Mouse (Mus musculus): ENCODE results near the gene Tcam1. TPM values are rescaled to one million over a fixed set of nuclear protein-coding genes. Genes with fewer than 3 reads are reported as not detected.

Gene Tcam1
- polyA plus RNA-seq, 1 experiment from 2014 or later: 0.49 TPM

DNA sequence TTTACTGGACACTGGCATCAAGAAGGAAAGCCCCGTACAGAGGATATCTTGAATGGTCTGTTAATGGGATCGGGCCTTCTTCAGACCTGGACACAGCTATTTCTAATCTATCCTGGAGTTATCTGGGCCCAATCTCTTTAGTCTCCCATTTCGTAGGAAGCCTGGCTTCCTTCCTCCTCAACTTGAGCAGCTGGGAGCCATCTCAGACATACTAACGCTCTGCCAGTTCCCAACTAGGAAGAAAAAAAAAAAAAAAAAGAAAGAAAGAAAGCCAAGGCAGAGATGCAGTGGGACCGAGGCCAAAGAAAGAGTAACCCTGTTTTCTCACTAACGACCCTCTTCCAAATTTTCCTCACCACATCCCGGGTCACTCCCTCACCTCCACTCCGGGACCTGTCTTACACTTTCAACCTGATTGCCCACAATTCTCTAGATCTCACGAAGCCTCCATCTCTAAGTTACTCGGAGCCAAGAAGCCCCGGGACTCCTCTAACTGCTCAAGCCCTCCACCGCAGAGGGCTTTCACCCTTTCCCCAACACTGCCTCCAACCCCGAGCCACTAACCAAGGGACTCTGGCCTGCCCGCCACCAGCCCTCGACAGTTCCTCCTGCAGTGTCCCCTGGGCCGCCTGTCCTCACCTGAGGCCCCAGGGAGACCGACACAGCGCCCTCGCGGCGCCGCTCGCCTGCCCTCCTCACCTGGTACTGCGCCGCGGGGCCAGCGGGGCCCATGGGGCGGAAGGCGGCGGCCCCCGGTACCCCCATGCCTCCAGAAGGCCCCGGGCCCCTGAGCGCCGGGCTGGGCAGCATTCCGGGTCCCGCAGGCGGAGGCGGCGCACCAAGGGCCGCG, 4.5 kb upstream of the Tcam1 start:
- Histone ChIP-seq H3K27me3 (ENCODE audit: insufficient read depth, low read length) (no peaks in the 10 kb centered on the region), H3K4me1 (replicated peaks; ENCODE audit: insufficient read depth, low read length) (peaks cover 37% of the 10 kb centered on the region), H3K36me3 (ENCODE audit: insufficient read depth, low read length) (peaks cover 6% of the 10 kb centered on the region; the same call in 1 of the 2 replicates), H3K4me2 (ENCODE audit: low read length) (peak overlapping the region; percentile 74), H3K27ac (peak overlapping the region; percentile 99), H3K4me3 (replicated peaks; ENCODE audit: low read depth, low read length) (peak overlapping the region; percentile 99), H3K9me3 (replicated peaks; ENCODE audit: low read length) (no peaks in the 10 kb centered on the region), H3K9ac (ENCODE audit: low read depth, low read length) (peak overlapping the region; percentile 99)
- ATAC-seq (replicated peaks; ENCODE audit: low FRiP score, low read depth) (peak; percentile 19), DNase-seq (ENCODE audit: low spot score) (peak; percentile 73)
- WGBS: under 1% methylated on average over 40 of the region's 41 CpGs
- TF ChIP-seq CTCF (IDR thresholded peaks at IDR 0.05; ENCODE audit: low read depth): no peak

DNA sequence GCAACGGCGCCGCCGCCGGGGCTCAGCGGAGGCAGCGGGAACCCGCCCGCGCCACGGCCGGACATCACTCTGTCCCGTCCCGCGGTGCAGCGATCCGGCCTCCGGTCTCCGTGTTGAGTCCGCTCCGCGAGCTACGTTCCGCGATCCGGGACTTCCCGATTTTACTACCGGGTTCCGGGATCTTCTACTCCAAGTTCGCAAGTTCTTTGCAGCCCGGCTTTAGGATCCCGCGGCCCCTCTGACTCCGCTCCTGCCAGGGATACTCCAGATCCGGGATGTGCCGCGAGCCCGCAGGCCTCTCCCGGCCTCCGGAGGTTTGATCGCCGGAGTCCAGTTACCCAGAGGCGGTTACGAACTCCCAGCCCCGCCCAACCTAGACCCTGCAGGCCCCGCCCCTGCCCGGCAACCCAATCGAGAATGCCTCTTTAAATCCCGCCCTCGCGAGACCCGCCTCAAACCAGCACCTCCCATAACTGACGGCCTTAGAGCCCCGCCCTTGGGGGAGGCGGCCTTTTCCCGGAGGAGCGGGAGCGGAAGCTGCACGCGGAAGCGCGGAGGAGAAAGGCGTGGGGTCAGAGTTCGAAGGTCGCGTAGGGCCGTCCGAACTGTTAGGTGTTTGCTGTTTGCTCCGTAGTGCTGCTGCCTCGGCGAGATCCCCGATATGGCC, 3.7 kb upstream of the Tcam1 start, which contains the start of gene Smarcd2:
Gene Smarcd2, minus strand, starts transcription at position 329 of the 667 bp plus-strand sequence.
- peak within 1 kb of the TSS; percentile 74 for H3K4me2 ChIP-seq (ENCODE audit: low read length)
- H3K9me3 ChIP-seq (replicated peaks; ENCODE audit: low read length): no peaks in the 10 kb centered on the region
- ATAC-seq (replicated peaks; ENCODE audit: low FRiP score, low read depth) (peak; percentile 94), DNase-seq (ENCODE audit: low spot score) (peak; percentile 100)
- H3K9ac ChIP-seq (ENCODE audit: low read depth, low read length): peak within 1 kb of the TSS; percentile 99
- H3K36me3 ChIP-seq (ENCODE audit: insufficient read depth, low read length): no peaks in the 10 kb centered on the region
- H3K4me3 ChIP-seq (replicated peaks; ENCODE audit: low read depth, low read length): peak within 1 kb of the TSS; percentile 99
- 0% methylated on average over 62 of the region's 72 CpGs for WGBS
- TF ChIP-seq CTCF (IDR thresholded peaks at IDR 0.05; ENCODE audit: low read depth): no peak; the same call in 1 of the 2 replicates
- peaks cover 37% of the 10 kb centered on the region for H3K4me1 ChIP-seq (replicated peaks; ENCODE audit: insufficient read depth, low read length)
- H3K27ac ChIP-seq: peak within 1 kb of the TSS; percentile 99
- H3K27me3 ChIP-seq (ENCODE audit: insufficient read depth, low read length): no peaks in the 10 kb centered on the region

- ATAC-seq (replicated peaks; ENCODE audit: low FRiP score, low read depth) (0 out of 2 replicates have a peak, but pooled peaks have one; percentile 8), DNase-seq (ENCODE audit: low spot score) (peak; percentile 41)
- Histone ChIP-seq H3K9ac (ENCODE audit: low read depth, low read length) (peak overlapping the region; percentile 63), H3K4me1 (replicated peaks; ENCODE audit: insufficient read depth, low read length) (peaks cover 32% of the 10 kb centered on the region), H3K36me3 (ENCODE audit: insufficient read depth, low read length) (no peaks in the 10 kb centered on the region), H3K4me3 (replicated peaks; ENCODE audit: low read depth, low read length) (peak overlapping the region; percentile 99), H3K4me2 (ENCODE audit: low read length) (peak overlapping the region; percentile 66), H3K27ac (peak overlapping the region; percentile 99), H3K9me3 (replicated peaks; ENCODE audit: low read length) (no peaks in the 10 kb centered on the region), H3K27me3 (ENCODE audit: insufficient read depth, low read length) (no peaks in the 10 kb centered on the region)
- no peak for TF ChIP-seq CTCF (IDR thresholded peaks at IDR 0.05; ENCODE audit: low read depth)
- 8% methylated on average over 16 of the region's 16 CpGs for WGBS
These were observed 3.2 kb upstream of the Tcam1 start for GRCm38 (mm10) chr11:106273311-106273684.

GRCm38 (mm10) chr11:106273811-106274210, 2.7 kb upstream of the Tcam1 start:
- Histone ChIP-seq H3K4me2 (ENCODE audit: low read length) (peak overlapping the region; percentile 66; the same call in 1 of the 2 replicates), H3K9ac (ENCODE audit: low read depth, low read length) (no peak overlapping the region), H3K4me3 (replicated peaks; ENCODE audit: low read depth, low read length) (no peak overlapping the region; the same call in 1 of the 2 replicates), H3K27ac (peak overlapping the region; percentile 99; the same call in 1 of the 2 replicates), H3K4me1 (replicated peaks; ENCODE audit: insufficient read depth, low read length) (peaks cover 28% of the 10 kb centered on the region; the same call in 1 of the 2 replicates), H3K36me3 (ENCODE audit: insufficient read depth, low read length) (no peaks in the 10 kb centered on the region), H3K27me3 (ENCODE audit: insufficient read depth, low read length) (no peaks in the 10 kb centered on the region), H3K9me3 (replicated peaks; ENCODE audit: low read length) (no peaks in the 10 kb centered on the region)
- ATAC-seq (replicated peaks; ENCODE audit: low FRiP score, low read depth) (no peak), DNase-seq (ENCODE audit: low spot score) (no peak)
- 90% methylated on average over 6 of the region's 6 CpGs for WGBS
- TF ChIP-seq CTCF (IDR thresholded peaks at IDR 0.05; ENCODE audit: low read depth): no peak

DNA sequence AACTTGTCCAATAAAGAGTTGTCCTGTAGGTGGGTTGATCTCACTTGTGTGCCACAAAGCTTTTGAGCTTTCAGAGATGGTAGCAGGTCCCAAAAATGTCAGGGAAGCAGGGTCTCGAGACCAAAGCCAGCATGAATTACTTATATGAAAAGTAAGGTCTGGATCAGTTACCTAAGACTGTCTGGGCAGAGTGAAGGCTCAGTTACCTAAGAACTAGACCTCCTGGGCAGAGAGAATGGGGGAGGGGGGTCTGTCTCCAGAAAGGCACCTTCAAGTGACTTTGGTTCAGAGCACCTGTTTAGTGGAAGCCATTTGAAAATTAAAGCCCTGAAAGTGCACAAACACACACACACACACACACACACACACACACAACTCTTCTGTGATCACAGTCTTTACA, 2.1 kb upstream of the Tcam1 start:
- Histone ChIP-seq H3K4me2 (ENCODE audit: low read length) (no peak overlapping the region), H3K27me3 (ENCODE audit: insufficient read depth, low read length) (no peaks in the 10 kb centered on the region), H3K36me3 (ENCODE audit: insufficient read depth, low read length) (no peaks in the 10 kb centered on the region), H3K4me3 (replicated peaks; ENCODE audit: low read depth, low read length) (no peak overlapping the region), H3K4me1 (replicated peaks; ENCODE audit: insufficient read depth, low read length) (peaks cover 22% of the 10 kb centered on the region; the same call in 1 of the 2 replicates), H3K27ac (peak overlapping the region; percentile 66), H3K9me3 (replicated peaks; ENCODE audit: low read length) (no peaks in the 10 kb centered on the region), H3K9ac (ENCODE audit: low read depth, low read length) (no peak overlapping the region)
- DNase-seq (ENCODE audit: low spot score) (no peak), ATAC-seq (replicated peaks; ENCODE audit: low FRiP score, low read depth) (no peak)
- WGBS: 55% methylated on average over 1 of the region's 1 CpGs
- TF ChIP-seq CTCF (IDR thresholded peaks at IDR 0.05; ENCODE audit: low read depth): no peak

DNA sequence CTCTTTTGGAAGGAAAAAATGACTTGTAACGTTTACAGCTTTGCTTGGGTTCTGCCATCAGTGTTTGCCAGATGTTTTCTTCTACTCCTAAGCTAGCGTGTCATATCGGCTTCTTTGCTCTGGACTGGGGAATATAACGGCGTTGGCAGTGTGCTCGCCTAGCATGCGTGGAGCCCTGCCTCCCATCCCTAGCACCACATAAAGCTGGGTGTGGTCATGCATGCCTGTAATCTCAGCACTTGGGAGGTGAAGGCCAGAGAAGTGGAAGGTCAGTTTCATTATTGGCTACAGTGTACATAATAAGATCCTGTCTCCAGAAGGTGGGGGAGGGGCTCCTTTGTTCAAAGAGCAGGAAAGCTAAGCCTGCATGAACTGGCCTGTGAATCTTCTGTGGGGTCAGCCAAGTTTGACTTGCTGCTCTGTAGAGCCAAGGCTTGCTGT, 1.5 kb upstream of the Tcam1 start:
- Histone ChIP-seq H3K4me1 (replicated peaks; ENCODE audit: insufficient read depth, low read length) (peaks cover 20% of the 10 kb centered on the region; the same call in 1 of the 2 replicates), H3K36me3 (ENCODE audit: insufficient read depth, low read length) (no peaks in the 10 kb centered on the region), H3K4me2 (ENCODE audit: low read length) (no peak overlapping the region), H3K27me3 (ENCODE audit: insufficient read depth, low read length) (no peaks in the 10 kb centered on the region), H3K9me3 (replicated peaks; ENCODE audit: low read length) (no peaks in the 10 kb centered on the region), H3K27ac (peak overlapping the region; percentile 66), H3K4me3 (replicated peaks; ENCODE audit: low read depth, low read length) (no peak overlapping the region), H3K9ac (ENCODE audit: low read depth, low read length) (no peak overlapping the region)
- DNase-seq (ENCODE audit: low spot score): peak; percentile 88
- 0 out of 2 replicates have a peak, but pooled peaks have one; percentile 0 for ATAC-seq (replicated peaks; ENCODE audit: low FRiP score, low read depth)
- no peak for TF ChIP-seq CTCF (IDR thresholded peaks at IDR 0.05; ENCODE audit: low read depth)
- 38% methylated on average over 7 of the region's 7 CpGs for WGBS

Measured in kidney, postnatal 0 days (tissue).